Mouse (Mus musculus): ENCODE data around the gene 4933403O08Rik. TPM values are rescaled to one million over a fixed set of nuclear protein-coding genes. Genes with fewer than 3 reads are reported as not detected.

The 4933403O08Rik gene
- not detected in 2 replicates for polyA plus RNA-seq (2016; fragmentation: Nextera tagmentation; extraction: Ambion mirVana)

GRCm38 (mm10) chrX:112238749-112239148, at the start of gene 4933403O08Rik:
4933403O08Rik (plus strand) TSS chrX:112239049.
- no peak within 1 kb of the TSS for H3K4me2 ChIP-seq (replicated peaks)
- no peak within 1 kb of the TSS for H3K27ac ChIP-seq (replicated peaks)
- no peak within 1 kb of the TSS for H3K4me3 ChIP-seq
- H3K9ac ChIP-seq (replicated peaks) = no peak within 1 kb of the TSS
- no peaks in the 10 kb centered on the region for H3K27me3 ChIP-seq
- no peak for ATAC-seq (ENCODE audit: low FRiP score, low read depth)
- H3K9me3 ChIP-seq = no peaks in the 10 kb centered on the region
- H3K4me1 ChIP-seq = no peaks in the 10 kb centered on the region
- WGBS = 93% methylated on average over 3 of the region's 3 CpGs
- no peaks in the 10 kb centered on the region for H3K36me3 ChIP-seq

- H3K4me2 ChIP-seq (replicated peaks) = no peak overlapping the region
- no peaks in the 10 kb centered on the region for H3K9me3 ChIP-seq
- no peak overlapping the region for H3K27ac ChIP-seq (replicated peaks)
- no peak overlapping the region for H3K4me3 ChIP-seq
- no peaks in the 10 kb centered on the region for H3K36me3 ChIP-seq
- 82% methylated on average over 1 of the region's 1 CpGs for WGBS
- H3K9ac ChIP-seq (replicated peaks) = no peak overlapping the region
- no peaks in the 10 kb centered on the region for H3K4me1 ChIP-seq
- no peaks in the 10 kb centered on the region for H3K27me3 ChIP-seq
- no peak for ATAC-seq (ENCODE audit: low FRiP score, low read depth)
Observed at GRCm38 (mm10) chrX:112242916-112243315, 4.1 kb downstream of the 4933403O08Rik start.

GRCm38 (mm10) chrX:112255513-112255912, 16.7 kb downstream of the 4933403O08Rik start:
- H3K4me1 ChIP-seq = no peaks in the 10 kb centered on the region
- H3K4me2 ChIP-seq (replicated peaks) = no peak overlapping the region
- no peaks in the 10 kb centered on the region for H3K27me3 ChIP-seq
- ATAC-seq (ENCODE audit: low FRiP score, low read depth) = no peak
- H3K4me3 ChIP-seq = no peak overlapping the region
- no peaks in the 10 kb centered on the region for H3K36me3 ChIP-seq
- no peak overlapping the region for H3K27ac ChIP-seq (replicated peaks)
- 83% methylated on average over 2 of the region's 2 CpGs for WGBS
- H3K9ac ChIP-seq (replicated peaks) = no peak overlapping the region
- no peaks in the 10 kb centered on the region for H3K9me3 ChIP-seq

GRCm38 (mm10) chrX:112273550-112273949, 34.7 kb downstream of the 4933403O08Rik start:
- H3K36me3 ChIP-seq = no peaks in the 10 kb centered on the region
- H3K4me1 ChIP-seq = no peaks in the 10 kb centered on the region
- ATAC-seq (ENCODE audit: low FRiP score, low read depth) = no peak
- no peak overlapping the region for H3K4me3 ChIP-seq
- H3K27ac ChIP-seq (replicated peaks) = no peak overlapping the region
- H3K4me2 ChIP-seq (replicated peaks) = no peak overlapping the region
- no peak overlapping the region for H3K9ac ChIP-seq (replicated peaks)
- no peaks in the 10 kb centered on the region for H3K27me3 ChIP-seq
- H3K9me3 ChIP-seq = no peaks in the 10 kb centered on the region
- 87% methylated on average over 1 of the region's 1 CpGs for WGBS

Other genes starting within 250 kb of the 4933403O08Rik start
- gene Tex16, start 228.0 kb upstream of the 4933403O08Rik start, polyA plus RNA-seq (2016; fragmentation: Nextera tagmentation; extraction: Ambion mirVana) = 0.86 and 2.3 TPM in 2 replicates
- gene Apool, start 72.3 kb downstream of the 4933403O08Rik start, polyA plus RNA-seq (2016; fragmentation: Nextera tagmentation; extraction: Ambion mirVana) = 51.5 and 53.3 TPM in 2 replicates
- not detected in 2 replicates for gene Satl1, start 167.7 kb downstream of the 4933403O08Rik start, polyA plus RNA-seq (2016; fragmentation: Nextera tagmentation; extraction: Ambion mirVana)